Mouse (Mus musculus) forebrain, embryonic 11.5 days (tissue): ENCODE measurements around the gene Fbxw13. TPM values are rescaled to one million over a fixed set of nuclear protein-coding genes. Genes with fewer than 3 reads are reported as not detected.
"Not testable (repeated sequence)": the region's sequence is repeated elsewhere in the genome, so short reads cannot be mapped to it uniquely, and the experiment has no call there.

ENCODE experiments used
- ATAC-seq: fragments of 200-750 bp; cut with Nextera tagmentation; replicated peaks from 2 replicates; pipeline ENCODE4 v1.8.0; 2017; ENCODE audit warnings: moderate TSS enrichment; ENCODE audit not compliant: low FRiP score
- DNase-seq: peaks from one replicate; pipeline ENCODE4 v3.0.0-alpha.2; 2017; ENCODE audit warnings: low spot score
- H3K27ac ChIP-seq: fragments of 300-500 bp; sonication (generic); 2 replicates; pipeline ENCODE4 v1.5.1; 2014; ENCODE audit warnings: low read depth, low read length
- H3K27me3 ChIP-seq: fragments of 300-500 bp; sonication (generic); 2 replicates; pipeline ENCODE4 v1.6.1; 2014; ENCODE audit warnings: mild to moderate bottlenecking, low read length, mixed read lengths; ENCODE audit not compliant: control insufficient read depth, insufficient read depth
- H3K36me3 ChIP-seq: fragments of 300-500 bp; sonication (generic); 2 replicates; pipeline ENCODE4 v1.6.1; 2014; ENCODE audit warnings: mild to moderate bottlenecking, low read length, moderate library complexity, mixed read lengths; ENCODE audit not compliant: control insufficient read depth, insufficient read depth
- H3K4me1 ChIP-seq: fragments of 300-500 bp; sonication (generic); replicated peaks from 2 replicates; pipeline ENCODE4 v1.6.1; 2014; ENCODE audit warnings: low read length, mixed read lengths; ENCODE audit not compliant: control insufficient read depth, insufficient read depth
- H3K4me2 ChIP-seq: fragments of 300-500 bp; sonication (generic); 2 replicates; pipeline ENCODE4 v1.6.1; 2014; ENCODE audit warnings: low read depth, mild to moderate bottlenecking, low read length, moderate library complexity, mixed read lengths; ENCODE audit not compliant: severe bottlenecking
- H3K4me3 ChIP-seq: fragments of 300-500 bp; sonication (generic); 2 replicates; pipeline ENCODE4 v1.5.1; 2014; ENCODE audit warnings: low read depth, low read length
- H3K9ac ChIP-seq: fragments of 300-500 bp; sonication (generic); 2 replicates; pipeline ENCODE4 v1.6.1; 2014; ENCODE audit warnings: low read length
- H3K9me3 ChIP-seq: fragments of 300-500 bp; sonication (generic); 2 replicates; pipeline ENCODE4 v1.6.1; 2016; ENCODE audit warnings: low read length, mixed read lengths; ENCODE audit not compliant: control insufficient read depth
- WGBS: fragments of 180-500 bp; shearing (Covaris S2); extraction: QIAGEN DNeasy Blood & Tissue Kit; methylation state at CpG from one replicate; pipeline ENCODE4 v1.1.7; 2014; 5-methylcytosine and 5-hydroxymethylcytosine counted together
- polyA plus RNA-seq: library from polyadenylated mRNA; unstranded; fragments of >200 nt; fragmentation: Nextera tagmentation; extraction: Ambion mirVana; gene quantifications from 2 replicates; pipeline ENCODE4 v1.2.1, GENCODE M21; 2014

The Fbxw13 gene
- polyA plus RNA-seq, 1 experiment from 2014 or later, result not detected

DNA sequence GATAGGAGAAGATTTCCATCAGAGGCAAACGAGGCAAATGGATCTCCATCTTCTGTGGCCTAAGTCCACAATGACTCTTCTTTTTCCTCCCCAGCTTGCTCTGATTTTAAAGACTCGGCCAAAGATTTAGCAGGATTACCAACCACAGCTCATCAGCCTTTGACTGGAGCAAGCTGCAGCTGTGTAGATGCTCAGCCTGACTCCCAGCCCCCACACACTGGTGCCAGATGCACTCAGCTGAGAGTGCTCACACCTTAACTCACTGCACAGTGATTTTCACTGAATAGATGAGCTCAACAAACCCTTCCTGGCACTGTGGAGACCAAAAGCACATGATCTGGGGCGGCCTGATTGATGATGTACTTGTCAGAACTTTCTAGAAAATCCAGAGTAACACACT is 33.8 kb downstream of the Fbxw13 start, which contains the start of gene Fbxw21:
TSS of gene Fbxw21 (minus strand) at position 101 of the 400 bp plus-strand sequence.
- no peak within 1 kb of the TSS for H3K4me2 ChIP-seq
- 72% methylated on average over 3 of the region's 3 CpGs for whole genome bisulfite sequencing
- no peaks in the 10 kb centered on the region for H3K4me1 ChIP-seq
- no peak within 1 kb of the TSS for H3K4me3 ChIP-seq
- ATAC-seq, result no peak
- H3K9me3 ChIP-seq, result no peaks in the 10 kb centered on the region
- DNase-seq, result no peak
- no peaks in the 10 kb centered on the region for H3K27me3 ChIP-seq
- H3K36me3 ChIP-seq, result no peaks in the 10 kb centered on the region
- H3K27ac ChIP-seq, result no peak within 1 kb of the TSS
- no peak within 1 kb of the TSS for H3K9ac ChIP-seq

DNA sequence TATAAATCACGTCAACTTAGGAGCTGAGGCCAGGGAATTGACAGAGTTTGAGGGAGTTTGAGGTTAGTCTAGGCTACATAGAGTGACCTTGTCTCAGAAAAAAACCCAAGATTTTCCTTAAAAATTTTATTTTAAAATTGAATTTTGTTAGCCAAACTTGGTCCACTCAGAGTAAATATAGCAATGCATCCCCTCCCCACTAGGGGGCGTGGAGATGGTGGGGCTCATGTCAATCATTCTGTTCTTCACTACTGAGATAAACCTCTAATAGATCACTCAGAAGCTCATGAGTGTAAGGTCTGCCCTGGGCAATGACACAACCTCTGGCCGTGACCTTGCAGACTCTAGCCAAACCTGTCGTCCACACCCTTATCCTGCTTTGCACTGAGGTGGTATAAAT is 55.4 kb downstream of the Fbxw13 start:
- not testable (repeated sequence) for H3K9ac ChIP-seq, ATAC-seq, H3K4me3 ChIP-seq, H3K36me3 ChIP-seq, H3K4me1 ChIP-seq, DNase-seq, H3K9me3 ChIP-seq, H3K27ac ChIP-seq, H3K4me2 ChIP-seq, H3K27me3 ChIP-seq
- WGBS, result 71% methylated on average over 4 of the region's 4 CpGs

DNA sequence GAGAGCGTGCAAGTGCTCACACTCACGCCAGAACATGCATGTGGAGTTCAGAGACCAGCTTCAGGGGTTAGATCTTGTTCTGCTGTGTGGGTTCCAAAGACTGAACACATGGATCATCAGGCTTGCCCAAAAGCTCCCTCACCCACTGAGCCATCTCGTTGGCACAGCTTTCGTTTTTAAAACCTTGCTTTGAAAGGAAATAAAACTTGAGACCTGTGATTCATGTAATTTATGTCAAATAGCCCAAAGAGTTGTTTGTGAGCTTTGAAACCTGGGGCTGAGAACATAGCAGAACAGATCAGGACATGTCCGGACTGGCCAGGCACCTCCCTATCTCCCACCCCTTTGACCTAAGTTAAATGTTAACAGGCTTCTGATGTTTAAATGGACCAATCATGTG is 65.7 kb downstream of the Fbxw13 start:
- ATAC-seq (no peak), DNase-seq (no peak)
- 87% methylated on average over 5 of the region's 5 CpGs for WGBS
- no peak overlapping the region for H3K4me3 ChIP-seq
- H3K4me1 ChIP-seq, result no peaks in the 10 kb centered on the region
- no peak overlapping the region for H3K9ac ChIP-seq
- H3K27ac ChIP-seq, result no peak overlapping the region
- no peaks in the 10 kb centered on the region for H3K9me3 ChIP-seq
- no peak overlapping the region for H3K4me2 ChIP-seq
- no peaks in the 10 kb centered on the region for H3K27me3 ChIP-seq
- H3K36me3 ChIP-seq, result no peaks in the 10 kb centered on the region

Other genes starting within 250 kb of the Fbxw13 start
- gene Col7a1, start 242.4 kb downstream of the Fbxw13 start, polyA plus RNA-seq, result 2.2 and 3.7 TPM in 2 replicates
- not detected in 2 replicates for gene Ucn2, start 210.0 kb downstream of the Fbxw13 start, polyA plus RNA-seq
- 12.5 and 12.8 TPM in 2 replicates for gene Pfkfb4, start 204.2 kb downstream of the Fbxw13 start, polyA plus RNA-seq
- 30.4 and 33.9 TPM in 2 replicates for gene Shisa5, start 157.4 kb downstream of the Fbxw13 start, polyA plus RNA-seq
- gene Trex1, start 136.2 kb downstream of the Fbxw13 start, polyA plus RNA-seq, result 5.9 and 8.2 TPM in 2 replicates
- gene Atrip, start 121.9 kb downstream of the Fbxw13 start, polyA plus RNA-seq, result 28.1 and 32.1 TPM in 2 replicates
- gene Ccdc51, start 113.5 kb downstream of the Fbxw13 start, polyA plus RNA-seq, result 13.2 and 17.4 TPM in 2 replicates
- gene Tma7, start 113.4 kb downstream of the Fbxw13 start, polyA plus RNA-seq, result 671 and 746 TPM in 2 replicates
- 27.3 and 28.3 TPM in 2 replicates for gene Plxnb1, start 100.6 kb downstream of the Fbxw13 start, polyA plus RNA-seq
- gene Fbxw21, start 33.9 kb downstream of the Fbxw13 start, polyA plus RNA-seq, result not detected in 2 replicates
- not detected in 2 replicates for gene Fbxw20, start 38.8 kb upstream of the Fbxw13 start, polyA plus RNA-seq
- gene Fbxw14, start 91.7 kb upstream of the Fbxw13 start, polyA plus RNA-seq, result not detected in 2 replicates
- not detected in 2 replicates for gene Fbxw28, start 143.7 kb upstream of the Fbxw13 start, polyA plus RNA-seq
- gene Fbxw22, start 208.3 kb upstream of the Fbxw13 start, polyA plus RNA-seq, result not detected in 2 replicates